Mouse (Mus musculus): ENCODE measurements at regions not wholly inside any gene's neighbourhood (a gene's known extent, or its start where the extent isn't known, plus 50 kb on each side); places are given as distances from the start of the nearest gene placed in this dataset.

DNA sequence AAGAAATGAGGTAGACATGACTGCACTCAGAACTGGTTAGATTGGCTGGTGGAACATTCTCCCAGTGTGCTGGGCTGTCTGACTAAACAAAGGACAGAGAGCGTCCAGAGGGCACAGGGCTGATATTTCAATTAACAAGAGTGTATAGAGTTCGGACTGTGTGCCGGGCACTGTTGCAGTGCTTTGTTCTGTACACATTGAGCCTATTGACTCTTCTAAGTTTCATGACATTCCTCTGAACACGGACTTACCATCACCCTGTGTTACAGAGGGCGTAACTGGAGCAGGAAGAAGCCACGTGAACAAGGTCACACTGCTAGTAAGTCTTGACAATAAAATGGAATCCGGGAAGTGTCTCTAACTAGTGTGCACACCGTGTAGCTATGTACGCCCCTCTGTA is 92.1 kb upstream of the Barx2 start:
- DNase-seq: no peak

GRCm38 (mm10) chr9:32006350-32006749 is 93.1 kb upstream of the Barx2 start:
- DNase-seq: no peak

DNA sequence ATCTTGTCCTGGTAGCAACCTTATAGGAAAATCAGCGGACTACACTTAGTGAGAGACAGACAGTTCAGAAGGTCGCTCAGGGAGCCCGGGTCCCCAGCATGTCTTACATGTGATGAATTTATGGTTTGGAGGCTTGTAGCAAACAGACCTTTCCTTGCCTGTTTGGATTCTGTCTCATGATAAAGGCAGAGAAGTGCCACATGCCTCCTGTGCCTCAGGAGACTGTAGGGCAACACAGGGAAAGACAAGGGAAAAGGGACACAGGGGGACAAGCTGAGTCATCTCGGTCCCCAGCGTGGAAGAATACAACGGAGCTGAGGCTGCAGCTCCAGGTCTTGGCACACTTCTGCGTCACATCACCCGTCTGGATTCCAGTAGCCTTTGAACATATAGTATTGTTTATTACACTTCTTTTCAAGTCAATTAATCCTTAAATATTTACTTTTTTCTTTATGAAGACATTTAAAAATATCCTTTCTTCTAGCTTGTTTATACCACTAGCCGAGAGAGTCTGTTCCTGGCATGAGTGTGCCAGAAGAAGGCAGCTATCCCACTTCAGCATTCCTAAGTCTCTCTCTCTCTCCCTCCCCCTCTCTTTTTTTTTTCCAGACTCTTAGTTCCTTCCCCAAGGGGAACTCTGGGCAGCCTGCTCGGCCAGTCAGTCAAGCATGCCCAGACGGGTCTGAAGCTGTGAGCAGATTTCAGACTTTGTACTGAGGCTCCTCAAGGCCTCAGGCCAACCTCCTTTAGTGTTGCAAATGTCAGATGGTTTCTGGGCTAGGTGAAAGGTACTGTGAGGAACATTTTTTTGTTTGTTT is 97.9 kb upstream of the Barx2 start:
- DNase-seq: no peak

- DNase-seq: no peak
Observed at GRCm38 (mm10) chr9:32016286-32016685, 99.7 kb upstream of the Arhgap32 start.

- peak; percentile 82 for DNase-seq
Observed at GRCm38 (mm10) chr9:32018020-32018419, 97.9 kb upstream of the Arhgap32 start.

DNA sequence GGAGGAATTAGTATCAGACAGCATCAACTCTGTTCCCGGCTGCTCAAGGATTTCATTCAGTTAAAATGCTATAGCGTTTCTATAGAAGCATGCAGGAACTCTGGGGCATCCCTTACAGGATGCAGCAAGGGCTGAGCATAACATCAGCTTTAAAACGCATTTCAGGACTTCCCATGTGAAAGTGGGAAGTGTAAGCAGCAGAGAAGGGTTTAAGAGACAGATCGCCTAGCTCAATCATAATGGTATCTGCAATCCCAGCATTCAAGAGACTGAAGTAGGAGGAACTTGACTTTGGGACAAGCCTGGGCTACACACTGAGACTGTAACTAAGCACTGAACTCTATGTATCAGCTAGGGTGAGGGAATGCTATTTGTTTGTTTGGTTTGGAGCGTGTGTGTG is 96.2 kb upstream of the Arhgap32 start:
- no peak for DNase-seq

- DNase-seq: no peak
Observed at GRCm38 (mm10) chr9:32020942-32021731, 94.8 kb upstream of the Arhgap32 start.

DNA sequence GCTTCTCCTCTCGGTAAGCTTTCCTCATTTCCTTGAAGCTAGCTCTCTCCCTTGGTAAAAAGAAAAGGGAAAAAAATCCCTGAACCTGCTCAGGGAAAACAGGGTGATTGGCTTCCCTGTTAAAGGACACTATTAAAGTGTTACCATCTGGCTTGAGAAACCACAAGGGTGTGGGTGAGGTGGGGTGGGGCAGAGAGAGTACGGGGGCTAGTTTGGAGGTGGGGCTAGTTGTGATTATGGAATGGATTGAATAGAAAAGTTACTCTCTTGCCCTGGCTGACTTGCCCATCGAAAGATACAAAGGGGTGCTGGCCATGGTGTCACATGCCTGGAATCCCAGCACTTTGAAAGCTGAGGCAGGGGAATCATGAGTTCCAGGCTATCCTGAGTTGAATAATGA is 94.2 kb upstream of the Arhgap32 start:
- no peak for DNase-seq

GRCm38 (mm10) chr9:32022996-32023395 is 92.9 kb upstream of the Arhgap32 start:
- DNase-seq: no peak

GRCm38 (mm10) chr9:32024767-32025166 is 91.2 kb upstream of the Arhgap32 start:
- no peak for DNase-seq

- DNase-seq: no peak
Observed at GRCm38 (mm10) chr9:32027962-32028361, 88.0 kb upstream of the Arhgap32 start.

DNA sequence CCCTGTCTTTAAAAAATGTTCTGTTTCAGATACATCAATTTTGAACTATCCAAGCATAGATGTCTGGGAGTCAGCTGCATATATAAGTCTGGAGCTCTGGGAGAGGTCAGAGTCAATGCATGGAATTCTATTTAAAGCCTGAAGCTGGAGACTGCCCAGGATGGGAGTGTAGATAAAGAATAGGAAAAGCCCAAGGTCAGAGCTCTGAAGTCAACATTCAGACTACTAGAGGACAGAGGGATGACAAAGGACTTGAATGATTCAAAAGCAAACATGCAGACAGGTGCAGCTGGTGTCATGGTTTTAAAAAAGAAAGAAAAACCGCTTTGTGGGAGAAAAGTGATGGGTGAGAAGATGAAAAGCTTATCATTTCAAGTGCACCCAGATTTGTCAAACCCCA is 86.9 kb upstream of the Arhgap32 start:
- DNase-seq: no peak

- no peak for DNase-seq
Observed at GRCm38 (mm10) chr9:32029786-32030185, 86.2 kb upstream of the Arhgap32 start.

DNA sequence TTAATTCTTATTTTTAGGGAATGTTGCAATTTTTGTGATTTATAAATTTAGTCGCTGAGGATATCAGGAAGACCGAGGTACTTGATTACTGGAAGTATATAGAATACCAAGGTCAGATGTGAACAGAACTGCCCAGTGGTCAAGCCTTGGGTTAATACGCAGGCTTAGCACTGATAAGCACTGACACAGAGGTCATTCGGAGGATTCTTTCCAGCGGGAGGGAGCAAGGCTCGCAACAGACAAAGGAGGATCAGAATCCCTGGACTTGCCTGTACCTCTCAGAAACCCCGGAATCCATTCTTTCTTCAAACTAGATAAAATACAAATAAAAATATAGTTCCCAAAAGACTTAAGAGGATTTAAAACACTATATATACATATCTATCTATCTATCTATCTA is 85.7 kb upstream of the Arhgap32 start:
- DNase-seq: no peak

GRCm38 (mm10) chr9:32031950-32032453 is 83.9 kb upstream of the Arhgap32 start:
- DNase-seq: peak; percentile 83

DNA sequence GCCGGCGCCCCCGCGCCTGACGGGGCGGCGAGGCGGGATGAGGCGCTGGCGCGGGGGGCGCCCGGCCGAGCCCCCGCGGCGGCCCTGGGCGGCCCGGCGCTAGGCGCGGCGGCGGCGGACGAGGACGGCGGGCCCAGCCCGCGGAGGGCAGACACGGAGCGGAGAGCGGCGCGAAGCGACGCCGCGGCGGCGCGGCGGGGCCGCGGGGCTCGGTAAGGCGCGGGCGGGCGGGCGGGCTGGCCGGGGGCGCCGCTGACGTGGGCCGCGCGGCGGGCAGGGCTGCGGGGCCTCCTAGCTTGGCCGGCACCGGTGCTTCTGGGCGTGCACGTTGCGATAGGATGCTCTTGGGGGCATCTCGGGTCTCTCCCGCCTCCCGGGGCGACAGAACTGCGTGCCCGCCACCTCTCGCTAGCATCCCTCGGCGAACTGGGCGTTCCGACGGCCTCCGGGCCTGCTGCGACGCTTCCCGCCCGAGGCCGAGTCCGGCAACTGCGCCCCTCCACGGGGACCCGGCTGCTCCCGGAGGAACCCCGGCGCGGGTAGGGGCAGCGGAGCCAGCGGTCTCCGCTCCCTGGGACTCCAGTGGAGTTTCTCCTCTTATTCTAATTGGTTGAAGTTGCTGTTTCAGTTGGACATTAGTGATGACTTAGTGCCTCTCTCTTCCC is 83.3 kb upstream of the Arhgap32 start:
- DNase-seq: peak; percentile 38

DNA sequence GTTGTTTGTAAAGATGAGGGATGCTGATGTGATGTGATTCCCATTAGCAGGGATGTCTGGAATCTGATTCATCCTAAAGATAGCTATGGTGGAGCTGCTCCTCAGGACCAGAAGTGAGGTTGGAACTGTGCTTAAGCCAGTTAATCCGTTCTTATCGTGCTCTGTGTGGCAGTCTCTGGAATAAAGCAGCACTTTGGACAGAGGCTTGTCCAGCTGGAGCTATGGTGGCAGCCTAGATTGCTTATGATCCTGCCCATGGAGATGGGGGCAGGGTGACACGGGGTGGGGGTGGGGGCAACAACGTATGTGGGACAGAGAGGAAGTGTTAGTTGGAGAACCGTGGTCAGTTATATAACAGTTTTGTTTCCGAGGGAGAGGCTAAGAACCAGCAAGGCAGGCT is 82.0 kb upstream of the Arhgap32 start:
- DNase-seq: no peak

DNA sequence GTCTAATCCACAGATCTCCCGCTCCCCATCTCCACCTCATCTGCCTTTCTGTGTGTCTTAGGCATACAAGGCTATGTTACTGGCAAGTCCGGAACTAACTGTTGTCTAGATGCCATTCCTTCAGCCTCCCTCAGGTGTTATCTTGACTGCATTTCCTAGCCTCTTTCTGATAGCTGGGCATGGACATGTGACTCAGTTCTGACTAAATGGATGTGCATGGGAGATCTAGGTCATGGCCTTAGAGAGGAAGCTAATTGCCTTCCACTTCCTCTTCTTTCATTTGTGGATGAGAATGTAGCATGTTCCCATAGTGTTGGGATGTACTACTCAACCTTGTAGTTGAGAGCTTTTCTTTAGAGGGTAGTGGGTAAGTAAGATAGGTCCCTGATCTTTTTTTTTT is 75.9 kb upstream of the Arhgap32 start:
- no peak for DNase-seq

DNA sequence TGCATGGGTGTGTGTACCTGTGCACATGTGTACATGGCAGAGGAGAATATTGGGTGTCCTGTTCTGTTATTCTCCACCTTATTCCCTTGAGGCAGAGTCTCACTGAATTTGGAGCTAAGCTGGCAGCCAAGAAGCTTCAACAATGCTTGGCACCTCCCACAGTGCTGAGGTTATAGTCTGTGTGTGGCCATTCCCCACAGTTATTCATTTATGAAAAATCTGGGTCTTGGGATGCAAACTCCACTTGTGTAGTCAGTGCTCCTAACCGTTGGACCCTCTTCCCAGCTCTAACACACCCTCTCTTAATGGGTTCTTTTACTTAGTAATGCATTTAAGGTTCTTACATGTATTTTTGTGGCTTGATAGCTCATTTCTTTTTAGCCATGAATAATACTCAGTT is 72.6 kb upstream of the Arhgap32 start:
- no peak for DNase-seq

DNA sequence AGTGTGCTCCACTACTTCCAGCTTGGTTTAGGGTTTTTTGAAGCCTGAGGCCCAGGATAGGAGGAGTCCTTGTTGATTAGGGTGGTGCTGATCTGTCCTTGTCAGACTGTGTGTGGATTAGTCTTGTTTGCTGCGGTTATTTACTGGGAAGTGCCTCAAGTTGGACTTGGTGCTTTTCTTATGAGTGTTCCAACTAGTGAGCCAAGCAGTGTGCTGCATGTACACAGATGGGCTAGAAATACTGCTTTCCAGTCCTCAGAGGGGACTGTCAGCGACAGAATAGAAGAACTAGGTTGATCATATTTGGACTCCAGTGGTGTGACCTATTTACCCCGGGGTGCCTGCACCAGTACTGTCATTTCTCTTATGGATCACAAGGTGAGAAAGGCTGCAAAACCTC is 69.1 kb upstream of the Arhgap32 start:
- DNase-seq: no peak

DNA sequence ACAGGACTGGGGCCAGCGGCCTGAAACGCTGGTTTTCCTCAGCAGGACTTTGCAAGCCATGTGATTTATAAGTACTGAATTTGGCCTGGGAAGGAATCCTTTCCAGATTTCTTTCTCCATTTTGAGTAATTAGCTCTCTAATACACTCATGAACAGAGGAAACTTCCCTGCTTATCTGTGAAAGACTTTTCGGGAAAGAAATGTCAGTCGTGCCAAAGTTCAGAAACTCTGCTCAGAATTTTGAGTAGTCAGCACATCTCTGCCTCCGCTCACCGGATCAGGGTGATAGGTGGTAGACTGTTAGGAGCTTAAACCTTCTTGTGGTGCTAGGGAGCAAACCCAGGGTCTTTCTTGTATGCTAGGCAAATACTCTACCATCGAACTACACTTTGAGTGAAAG is 67.0 kb upstream of the Arhgap32 start:
- no peak for DNase-seq

DNA sequence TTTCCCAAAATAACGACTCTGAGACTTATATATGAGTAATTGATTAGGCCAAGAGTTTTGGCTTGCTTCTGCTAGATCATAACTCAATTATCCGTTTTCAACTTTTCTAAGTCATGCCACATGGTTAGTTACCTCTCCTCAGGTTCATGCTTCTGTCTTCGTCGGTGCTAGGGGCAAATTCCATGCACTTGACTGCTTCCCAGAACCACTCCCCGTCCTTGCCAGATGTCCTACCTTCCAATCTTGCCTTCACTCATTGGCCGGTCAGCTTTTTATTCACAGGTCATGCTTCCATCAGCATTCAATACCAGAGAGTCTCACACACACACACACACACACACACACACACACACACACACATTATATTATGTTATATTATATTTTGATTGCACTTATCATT is 66.4 kb upstream of the Arhgap32 start:
- DNase-seq: no peak

Measured in gastrocnemius, postnatal 25 days (tissue).